Mouse (Mus musculus): Measurements from ENCODE around the gene Vkorc1l1. TPM values are rescaled to one million over a fixed set of nuclear protein-coding genes. Genes with fewer than 3 reads are reported as not detected.
A peak's percentile ranks its signal among the peaks of the same experiment; 100 is the strongest.

Vkorc1l1 gene
- total RNA-seq (2014; rRNA removed) (78.5 and 87.1 TPM in 2 replicates), polyA plus RNA-seq (2015; fragmentation: Nextera tagmentation; extraction: Ambion mirVana) (21.0 and 22.8 TPM in 2 replicates)

DNA sequence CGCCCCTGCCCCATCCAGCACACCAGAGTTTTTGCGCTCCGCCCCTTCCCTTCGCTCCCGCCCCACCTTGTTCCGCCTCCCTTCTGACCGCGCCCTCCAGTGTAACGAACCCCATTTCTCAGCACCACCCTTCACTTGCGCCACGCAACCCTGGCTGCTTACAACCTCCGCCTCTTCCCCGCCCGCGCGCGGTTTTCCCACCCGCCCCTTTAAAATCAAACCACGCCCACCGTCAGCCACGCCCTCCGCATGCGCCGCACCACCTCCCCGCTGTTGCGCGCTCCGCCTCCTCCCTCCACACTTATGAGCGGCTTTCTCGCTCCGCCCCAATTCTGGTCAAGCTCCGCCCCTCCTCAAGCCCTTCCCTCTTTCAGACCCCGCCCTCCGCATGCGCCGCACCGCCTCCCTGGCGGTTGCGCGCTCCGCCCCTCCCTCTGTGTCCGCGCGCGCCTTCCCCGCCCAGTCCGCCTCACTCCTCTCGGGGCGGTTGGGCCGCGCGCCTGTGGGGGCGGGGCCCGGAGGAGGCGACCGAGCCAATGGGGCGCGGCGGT lies at the start of gene Vkorc1l1:
Gene Vkorc1l1 (plus strand): TSS at position 476 of the 551 bp plus-strand sequence.
- WGBS: 1% methylated on average over 44 of the region's 59 CpGs
- peaks cover 2% of the 10 kb centered on the region; the same call in 1 of the 2 replicates for H3K4me1 ChIP-seq (ENCODE audit: insufficient read depth, low read length)
- DNase-seq (ENCODE audit: low spot score): peak; percentile 98
- H3K27ac ChIP-seq (ENCODE audit: low read depth, low read length): peak within 1 kb of the TSS; percentile 59
- no peaks in the 10 kb centered on the region for H3K9me3 ChIP-seq (ENCODE audit: low read length)
- no peaks in the 10 kb centered on the region for H3K36me3 ChIP-seq (ENCODE audit: insufficient read depth, low read length)
- peak; percentile 95 for ATAC-seq (ENCODE audit: low FRiP score)
- no peak for TF ChIP-seq CTCF (IDR thresholded peaks at IDR 0.05)
- H3K9ac ChIP-seq (replicated peaks; ENCODE audit: low read length, poor library complexity, severe bottlenecking): peak within 1 kb of the TSS; percentile 87
- no peaks in the 10 kb centered on the region for H3K27me3 ChIP-seq (ENCODE audit: insufficient read depth, low read length)
- H3K4me3 ChIP-seq (ENCODE audit: low read depth, low read length): peak within 1 kb of the TSS; percentile 78
- H3K4me2 ChIP-seq (ENCODE audit: low read depth, low read length, poor library complexity, severe bottlenecking): peak within 1 kb of the TSS; percentile 65

DNA sequence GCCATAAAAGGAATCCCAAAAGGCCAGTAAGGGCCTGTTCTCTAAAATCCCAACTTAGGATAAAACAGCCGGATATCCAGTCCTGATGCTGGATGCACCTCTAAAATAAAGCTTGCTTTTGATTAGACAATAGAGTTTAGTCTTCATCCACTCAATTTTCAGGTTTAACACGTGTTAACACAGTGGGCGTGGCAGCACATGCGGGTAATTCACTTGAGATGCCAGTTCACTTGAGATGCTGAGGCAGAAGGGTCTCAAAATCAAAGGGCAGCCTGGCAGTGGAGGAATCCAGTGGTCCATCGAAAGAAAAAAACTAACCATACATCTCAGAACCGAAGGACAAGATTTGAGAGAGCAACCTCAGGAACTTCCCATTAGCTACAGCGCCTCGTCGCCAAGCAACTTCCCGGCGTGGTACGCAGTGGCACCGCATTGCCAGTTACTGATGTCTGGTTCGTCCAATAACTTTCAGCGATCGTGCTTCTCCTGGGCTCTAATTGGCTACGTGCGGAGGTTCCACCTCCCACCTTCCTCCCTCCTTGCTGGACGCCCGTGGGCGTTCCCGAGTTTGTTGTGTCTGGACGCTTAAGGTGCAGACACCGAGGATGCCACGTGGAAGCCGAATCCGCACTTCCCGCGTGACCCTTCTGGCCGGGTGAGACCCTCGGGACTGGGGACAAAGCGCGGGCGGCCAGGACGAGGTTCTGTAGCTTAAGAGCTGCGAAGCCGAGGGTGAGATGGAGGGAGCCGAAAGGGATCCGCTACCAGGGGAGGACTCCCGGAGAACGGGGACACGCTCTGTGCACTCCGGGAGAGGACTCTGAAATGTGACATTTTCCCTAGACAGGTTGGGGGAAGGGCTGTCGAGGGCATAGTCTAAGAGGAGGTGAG lies 46.3 kb upstream of the Vkorc1l1 start, which contains the start of gene Zbed5:
Gene Zbed5 (plus strand): TSS at position 526 of the 891 bp plus-strand sequence.
- WGBS: 2% methylated on average over 44 of the region's 44 CpGs
- peak; percentile 97 for DNase-seq (ENCODE audit: low spot score)
- no peaks in the 10 kb centered on the region for H3K9me3 ChIP-seq (ENCODE audit: low read length)
- peak within 1 kb of the TSS; percentile 69 for H3K4me2 ChIP-seq (ENCODE audit: low read depth, low read length, poor library complexity, severe bottlenecking)
- ATAC-seq (ENCODE audit: low FRiP score): peak; percentile 99
- H3K36me3 ChIP-seq (ENCODE audit: insufficient read depth, low read length): peaks cover under 1% of the 10 kb centered on the region; the same call in 1 of the 2 replicates
- H3K27me3 ChIP-seq (ENCODE audit: insufficient read depth, low read length): no peaks in the 10 kb centered on the region
- no peak for TF ChIP-seq CTCF (IDR thresholded peaks at IDR 0.05)
- peaks cover 7% of the 10 kb centered on the region; the same call in 1 of the 2 replicates for H3K4me1 ChIP-seq (ENCODE audit: insufficient read depth, low read length)
- H3K9ac ChIP-seq (replicated peaks; ENCODE audit: low read length, poor library complexity, severe bottlenecking): peak within 1 kb of the TSS; percentile 61
- H3K27ac ChIP-seq (ENCODE audit: low read depth, low read length): no peak within 1 kb of the TSS
- peak within 1 kb of the TSS; percentile 61 for H3K4me3 ChIP-seq (ENCODE audit: low read depth, low read length)

DNA sequence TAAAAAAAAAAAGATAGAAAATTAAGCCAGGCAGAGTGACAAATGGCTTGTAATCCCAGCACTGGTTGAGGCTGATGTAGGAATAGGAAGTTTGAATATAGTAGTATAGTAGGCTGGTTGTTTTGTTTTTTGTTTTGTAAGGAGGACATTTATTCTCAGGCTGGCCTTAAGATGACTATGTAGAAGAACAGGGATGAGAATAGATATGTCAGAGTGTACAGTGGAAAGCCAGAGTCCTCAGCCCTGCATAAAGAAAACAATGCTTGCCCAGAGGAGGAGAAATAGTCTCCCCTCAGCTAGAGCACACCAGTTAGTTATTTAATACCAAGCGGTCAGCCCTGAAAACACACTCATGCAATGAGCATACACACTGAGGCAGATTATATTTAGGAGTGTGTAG lies 43.3 kb upstream of the Vkorc1l1 start, which contains the start of gene Phkg1:
Gene Phkg1 (minus strand): TSS at position 101 of the 400 bp plus-strand sequence.
- peaks cover 19% of the 10 kb centered on the region; the same call in 1 of the 2 replicates for H3K36me3 ChIP-seq (ENCODE audit: insufficient read depth, low read length)
- H3K4me1 ChIP-seq (ENCODE audit: insufficient read depth, low read length): peaks cover 7% of the 10 kb centered on the region; the same call in 1 of the 2 replicates
- H3K4me2 ChIP-seq (ENCODE audit: low read depth, low read length, poor library complexity, severe bottlenecking): no peak within 1 kb of the TSS
- DNase-seq (ENCODE audit: low spot score) (no peak), ATAC-seq (ENCODE audit: low FRiP score) (no peak)
- H3K27me3 ChIP-seq (ENCODE audit: insufficient read depth, low read length): no peaks in the 10 kb centered on the region
- no peak within 1 kb of the TSS for H3K9ac ChIP-seq (replicated peaks; ENCODE audit: low read length, poor library complexity, severe bottlenecking)
- TF ChIP-seq CTCF (IDR thresholded peaks at IDR 0.05): no peak
- WGBS: 98% methylated on average over 1 of the region's 1 CpGs
- H3K4me3 ChIP-seq (ENCODE audit: low read depth, low read length): no peak within 1 kb of the TSS
- H3K27ac ChIP-seq (ENCODE audit: low read depth, low read length): no peak within 1 kb of the TSS
- H3K9me3 ChIP-seq (ENCODE audit: low read length): no peaks in the 10 kb centered on the region

DNA sequence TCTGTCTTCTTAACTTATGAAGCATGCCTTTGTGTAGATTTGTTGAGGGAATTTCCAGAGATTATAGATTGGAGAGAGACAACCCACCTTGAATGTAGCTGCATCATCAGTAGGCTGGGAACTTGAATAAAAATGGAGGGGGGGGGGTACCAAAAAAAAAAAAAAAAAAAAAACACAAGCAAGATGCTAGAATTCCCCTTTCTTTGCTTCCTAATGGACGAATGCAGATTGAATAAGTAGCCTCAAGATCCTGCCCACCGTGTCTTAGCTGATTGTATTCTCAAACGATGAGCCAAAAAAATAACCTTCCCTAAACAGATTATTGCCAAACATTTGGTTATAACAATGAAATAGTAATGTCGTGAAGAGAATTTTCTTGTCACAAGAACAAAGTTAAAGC lies 34.0 kb upstream of the Vkorc1l1 start:
- H3K27ac ChIP-seq (ENCODE audit: low read depth, low read length): peak overlapping the region; percentile 91
- H3K4me1 ChIP-seq (ENCODE audit: insufficient read depth, low read length): peaks cover 3% of the 10 kb centered on the region; the same call in 1 of the 2 replicates
- ATAC-seq (ENCODE audit: low FRiP score) (no peak), DNase-seq (ENCODE audit: low spot score) (no peak)
- TF ChIP-seq CTCF (IDR thresholded peaks at IDR 0.05): no peak
- H3K4me2 ChIP-seq (ENCODE audit: low read depth, low read length, poor library complexity, severe bottlenecking): peak overlapping the region; percentile 82
- no peaks in the 10 kb centered on the region for H3K27me3 ChIP-seq (ENCODE audit: insufficient read depth, low read length)
- H3K9ac ChIP-seq (replicated peaks; ENCODE audit: low read length, poor library complexity, severe bottlenecking): peak overlapping the region; percentile 91
- H3K9me3 ChIP-seq (ENCODE audit: low read length): no peaks in the 10 kb centered on the region
- H3K4me3 ChIP-seq (ENCODE audit: low read depth, low read length): peak overlapping the region; percentile 62
- H3K36me3 ChIP-seq (ENCODE audit: insufficient read depth, low read length): 0 out of 2 replicates have a peak, but pooled peaks cover 3% of the 10 kb centered on the region
- WGBS: 14% methylated on average over 4 of the region's 4 CpGs

DNA sequence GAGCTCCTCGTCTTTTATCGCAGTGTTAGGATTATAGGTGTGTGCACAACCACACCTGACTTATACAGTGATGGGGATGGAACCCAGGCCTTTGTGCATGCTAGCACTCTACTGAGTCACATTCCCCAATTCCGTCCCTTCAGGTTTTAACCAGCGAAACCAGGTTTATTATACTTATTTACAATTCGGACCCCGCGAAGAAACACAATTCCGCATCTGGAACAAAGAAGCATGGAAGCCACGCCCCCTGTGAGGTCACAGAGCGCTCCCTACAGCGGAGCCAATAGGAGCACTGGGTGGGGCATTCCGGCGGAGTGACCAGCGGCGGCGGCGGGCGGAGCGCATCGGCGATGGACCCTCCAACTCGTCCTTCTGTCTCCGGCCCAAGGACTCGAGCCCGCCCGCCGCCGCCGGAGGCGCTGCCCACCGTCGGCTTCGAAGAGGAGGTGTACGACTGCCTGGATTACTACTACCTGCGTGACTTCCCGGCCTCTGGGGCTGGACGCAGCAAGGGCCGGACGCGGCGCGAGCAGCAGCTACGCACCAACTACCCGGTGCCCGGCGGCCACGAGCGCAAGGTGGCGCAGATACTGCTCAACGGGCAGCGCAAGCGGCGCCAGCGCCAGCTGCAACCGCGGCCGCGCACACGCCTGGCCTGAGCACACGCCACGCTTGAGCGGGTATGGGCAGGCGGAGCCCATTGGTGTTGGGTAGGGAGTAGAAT lies 33.4 kb upstream of the Vkorc1l1 start, which contains the start of gene Nupr1l:
Gene Nupr1l (plus strand): TSS at position 299 of the 724 bp plus-strand sequence.
- peak; percentile 97 for DNase-seq (ENCODE audit: low spot score)
- peaks cover 3% of the 10 kb centered on the region; the same call in 1 of the 2 replicates for H3K4me1 ChIP-seq (ENCODE audit: insufficient read depth, low read length)
- peak within 1 kb of the TSS; percentile 91 for H3K9ac ChIP-seq (replicated peaks; ENCODE audit: low read length, poor library complexity, severe bottlenecking)
- H3K4me3 ChIP-seq (ENCODE audit: low read depth, low read length): peak within 1 kb of the TSS; percentile 62
- peak within 1 kb of the TSS; percentile 91 for H3K27ac ChIP-seq (ENCODE audit: low read depth, low read length)
- no peaks in the 10 kb centered on the region for H3K27me3 ChIP-seq (ENCODE audit: insufficient read depth, low read length)
- peak within 1 kb of the TSS; percentile 82 for H3K4me2 ChIP-seq (ENCODE audit: low read depth, low read length, poor library complexity, severe bottlenecking)
- H3K36me3 ChIP-seq (ENCODE audit: insufficient read depth, low read length): no peaks in the 10 kb centered on the region
- under 1% methylated on average over 63 of the region's 63 CpGs for WGBS
- peak; percentile 58 for TF ChIP-seq CTCF (IDR thresholded peaks at IDR 0.05)
- no peaks in the 10 kb centered on the region for H3K9me3 ChIP-seq (ENCODE audit: low read length)
- ATAC-seq (ENCODE audit: low FRiP score): peak; percentile 96

Measured in midbrain, postnatal 0 days (tissue).